Mouse (Mus musculus) heart, postnatal 36 days (tissue): Measurements from ENCODE around the gene Tnik. TPM values are rescaled to one million over a fixed set of nuclear protein-coding genes. Genes with fewer than 3 reads are reported as not detected.

Source experiments
- DNase-seq, 2 experiments: peaks; one replicate each; pipeline ENCODE4 v3.0.0; 2021 to 2022
- intact Hi-C: fragments of 180-260 bp; cut with DNase I; formaldehyde crosslinking; loops from one replicate; pipeline ENCODE4 v1.15.1; 2025
- total RNA-seq, 2 experiments: library from RNA; stranded (reverse); gene quantifications; 2 replicates each; pipeline ENCODE4 v1.2.3; 2021

The Tnik gene
- total RNA-seq, 2 experiments from 2014 or later: 35.1 to 43.9 TPM

GRCm38 (mm10) chr3:28531294-28531956 lies 268.4 kb downstream of the Tnik start:
- no peak for DNase-seq
- intact Hi-C loops: no loop called here

GRCm38 (mm10) chr3:28532666-28533065 lies 269.7 kb downstream of the Tnik start:
- DNase-seq: no peak

GRCm38 (mm10) chr3:28540121-28540520 lies 277.1 kb downstream of the Tnik start:
- no peak for DNase-seq
- intact Hi-C loops: no loop called here

More at GRCm38 (mm10) chr3:28532666-28533065, 269.7 kb downstream of the Tnik start:
- intact Hi-C loops: no loop called here

GRCm38 (mm10) chr3:28542941-28543340 lies 279.9 kb downstream of the Tnik start:
- no peak for DNase-seq
- intact Hi-C loops: loop anchor here (1.0 kb wide), 1 partner anchor 378 kb away; no protein-coding TSS in a partner anchor

- intact Hi-C loops: loop anchor here (1.0 kb wide), 1 partner anchor 378 kb away; no protein-coding TSS in a partner anchor
- peak in 1 of 2 experiments; percentile 38 for DNase-seq
These were observed 280.5 kb downstream of the Tnik start for GRCm38 (mm10) chr3:28543380-28543984.

- no peak for DNase-seq
- intact Hi-C loops: no loop called here
These were observed 281.4 kb downstream of the Tnik start for GRCm38 (mm10) chr3:28544345-28544869.

- DNase-seq: no peak
- intact Hi-C loops: no loop called here
These were observed 285.1 kb downstream of the Tnik start for GRCm38 (mm10) chr3:28547965-28548730.

GRCm38 (mm10) chr3:28549391-28549790 lies 286.4 kb downstream of the Tnik start:
- intact Hi-C loops: no loop called here
- no peak for DNase-seq

GRCm38 (mm10) chr3:28550497-28551093 lies 287.6 kb downstream of the Tnik start:
- intact Hi-C loops: no loop called here
- DNase-seq: no peak

- intact Hi-C loops: no loop called here
- no peak for DNase-seq
These were observed 288.7 kb downstream of the Tnik start for GRCm38 (mm10) chr3:28551756-28552155.

GRCm38 (mm10) chr3:28554934-28555333 lies 291.9 kb downstream of the Tnik start:
- intact Hi-C loops: no loop called here
- DNase-seq: no peak

- intact Hi-C loops: no loop called here
- no peak for DNase-seq
These were observed 293.0 kb downstream of the Tnik start for GRCm38 (mm10) chr3:28555795-28556570.

- intact Hi-C loops: no loop called here
- DNase-seq: no peak
These were observed 295.4 kb downstream of the Tnik start for GRCm38 (mm10) chr3:28558328-28558871.

- no peak for DNase-seq
- intact Hi-C loops: loop anchor here (10.0 kb wide), 1 partner anchor 183 kb away; no protein-coding TSS in a partner anchor
These were observed 298.4 kb downstream of the Tnik start for GRCm38 (mm10) chr3:28561408-28561807.

- intact Hi-C loops: loop anchor here (10.0 kb wide), 1 partner anchor 182 kb away; no protein-coding TSS in a partner anchor
- peak in 1 of 2 experiments; percentile 10 for DNase-seq
These were observed 299.8 kb downstream of the Tnik start for GRCm38 (mm10) chr3:28562612-28563332.

GRCm38 (mm10) chr3:28564370-28565357 lies 301.6 kb downstream of the Tnik start:
- DNase-seq: no peak
- intact Hi-C loops: loop anchor here (10.0 kb wide), 1 partner anchor 180 kb away; no protein-coding TSS in a partner anchor

GRCm38 (mm10) chr3:28577301-28577700 lies 314.3 kb downstream of the Tnik start:
- intact Hi-C loops: no loop called here
- peak; percentile 18 to 31 for DNase-seq
